Mouse (Mus musculus) layer of hippocampus, adult 11-12 months (tissue): ENCODE data around the gene Olfr221.

ENCODE experiments used
- DNase-seq: peaks from one replicate; pipeline ENCODE4 v3.0.0; 2022; ENCODE audit warnings: low spot score

Gene Olfr221

DNA sequence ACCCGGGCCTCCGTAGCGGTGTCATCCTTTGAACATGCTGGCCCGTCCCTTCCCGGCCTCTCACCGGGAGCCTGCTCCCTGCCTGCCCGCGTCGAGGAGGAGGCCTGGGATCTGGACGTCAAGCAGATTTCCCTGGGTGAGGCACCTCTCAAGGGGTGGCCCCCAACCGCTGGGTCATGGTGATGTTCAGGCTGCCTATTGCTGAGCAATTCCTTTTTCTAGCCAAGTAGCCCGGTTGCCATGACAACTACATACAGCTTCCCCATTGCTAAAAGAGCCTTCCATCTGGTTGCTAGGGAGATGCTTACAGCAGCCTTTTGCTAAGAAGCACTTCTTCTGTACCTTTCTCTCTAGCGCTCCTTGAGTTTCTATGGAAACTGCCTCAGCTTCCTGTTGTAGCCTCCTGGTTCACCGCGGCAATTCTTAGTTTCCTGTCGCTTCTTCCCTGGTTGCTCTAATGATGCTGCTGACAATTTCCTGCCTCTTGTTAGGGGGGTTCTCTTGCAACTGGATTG, 38.2 kb downstream of the Olfr221 start:
- peak; percentile 84 for DNase-seq

DNA sequence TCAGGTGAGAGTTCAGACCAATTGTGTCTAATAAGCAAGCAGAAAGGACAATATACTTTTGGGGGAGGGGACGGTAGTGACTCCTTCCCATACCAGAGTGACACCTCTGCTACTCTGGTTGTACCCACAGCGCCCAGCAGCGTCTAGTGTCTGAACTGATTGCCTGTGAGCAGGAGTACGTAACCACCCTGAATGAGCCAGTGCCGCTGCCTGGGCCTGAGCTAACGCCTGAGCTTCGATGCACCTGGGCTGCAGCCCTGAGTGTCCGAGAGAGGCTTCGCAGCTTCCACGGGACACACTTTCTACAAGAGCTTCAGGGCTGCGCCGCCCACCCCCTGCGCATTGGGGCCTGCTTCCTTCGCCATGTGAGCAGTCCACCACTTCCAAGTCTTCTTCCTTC, 44.8 kb downstream of the Olfr221 start:
- DNase-seq: no peak

DNA sequence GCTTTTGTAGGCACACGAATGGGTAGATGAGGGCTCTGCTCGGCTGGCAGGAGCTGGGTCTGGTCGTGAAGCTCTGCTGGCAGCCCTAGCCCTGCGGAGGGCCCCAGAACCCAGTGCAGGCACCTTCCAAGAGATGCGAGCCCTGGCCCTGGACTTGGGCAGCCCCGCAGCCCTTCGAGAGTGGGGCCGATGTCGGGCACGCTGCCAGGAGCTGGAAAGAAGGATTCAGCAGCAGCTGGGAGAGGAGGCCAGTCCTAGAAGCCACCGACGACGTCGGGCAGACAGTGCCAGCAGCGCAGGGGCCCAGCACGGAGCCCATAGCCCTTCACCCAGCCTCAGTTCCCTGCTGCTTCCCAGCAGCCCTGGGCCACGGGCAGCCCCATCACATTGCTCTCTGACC, 45.4 kb downstream of the Olfr221 start:
- no peak for DNase-seq

DNA sequence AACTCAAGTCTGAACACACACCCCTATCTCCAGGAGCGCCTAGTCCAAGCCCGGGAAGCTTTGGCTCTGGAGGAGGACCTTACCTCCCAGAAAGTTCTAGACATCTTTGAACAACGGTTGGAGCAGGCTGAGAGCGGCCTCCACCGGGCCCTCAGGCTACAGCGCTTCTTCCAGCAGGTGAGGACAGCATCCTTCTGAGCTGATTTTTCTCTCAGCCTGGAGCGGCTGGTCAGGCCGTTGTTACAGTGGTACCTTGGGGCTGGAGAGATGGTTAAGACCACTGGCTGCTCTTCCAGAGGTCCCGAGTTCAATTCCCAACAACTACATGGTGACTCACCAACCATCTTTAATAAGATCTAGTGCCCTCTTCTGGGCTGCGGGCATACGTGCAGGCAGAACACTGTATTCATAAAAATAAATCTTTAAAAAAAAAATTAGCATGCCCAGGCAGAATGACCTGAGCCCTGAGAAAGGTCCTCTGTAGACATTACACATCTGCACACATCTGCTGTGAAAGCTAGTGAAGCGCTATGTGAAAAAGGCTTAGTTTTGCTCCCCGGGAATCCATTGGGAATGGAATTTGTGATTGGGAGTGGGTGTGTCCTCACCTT, 45.9 kb downstream of the Olfr221 start:
- no peak for DNase-seq

DNA sequence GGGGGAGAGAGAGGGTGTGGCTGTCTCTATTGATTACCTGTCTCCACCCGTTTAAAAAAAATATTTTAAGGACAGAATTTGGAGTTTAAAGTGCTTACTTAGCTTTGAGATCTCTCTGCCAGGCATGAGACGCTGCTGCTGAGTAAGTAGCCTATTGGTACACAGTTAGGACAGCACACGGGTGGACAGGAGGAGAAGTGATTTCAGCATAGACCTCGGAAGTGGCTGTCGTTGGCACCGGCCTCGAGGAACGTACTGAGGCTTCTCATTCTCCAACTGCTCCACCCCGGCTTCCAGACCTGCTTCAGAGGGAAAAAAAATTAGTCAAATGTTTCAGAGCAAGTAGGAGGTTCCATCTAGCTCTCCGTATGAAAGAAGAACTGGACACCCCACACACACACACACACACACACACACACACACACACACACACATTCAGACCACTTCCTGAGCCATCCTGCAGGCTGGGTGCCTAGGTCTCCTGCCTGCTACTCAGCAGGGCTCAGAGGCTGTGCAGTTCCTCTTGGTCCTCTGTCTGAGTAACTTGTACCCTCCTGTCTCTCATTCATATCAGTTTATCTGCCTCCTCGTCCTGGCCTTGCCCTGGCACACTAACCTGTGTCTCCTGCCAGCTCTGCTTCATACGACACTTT, 46.9 kb downstream of the Olfr221 start:
- DNase-seq: no peak

DNA sequence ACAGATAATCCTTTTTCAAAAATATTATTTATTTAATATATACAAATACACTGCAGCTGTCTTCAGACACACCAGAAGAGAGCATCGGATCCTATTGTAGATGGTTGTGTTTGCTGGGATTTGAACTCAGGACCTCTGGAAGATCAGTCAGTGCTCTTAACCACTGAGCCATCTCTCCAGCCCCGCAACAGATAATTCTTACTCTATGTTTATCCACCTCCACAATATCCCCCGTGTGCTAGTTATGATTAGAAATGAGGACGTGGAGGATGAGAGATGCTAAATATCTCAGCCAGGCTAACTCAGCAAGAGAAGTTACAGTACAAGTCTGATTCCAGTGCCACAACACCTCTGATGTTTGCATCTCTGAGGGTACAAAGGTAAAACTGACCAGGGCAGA, 47.8 kb downstream of the Olfr221 start:
- no peak for DNase-seq

DNA sequence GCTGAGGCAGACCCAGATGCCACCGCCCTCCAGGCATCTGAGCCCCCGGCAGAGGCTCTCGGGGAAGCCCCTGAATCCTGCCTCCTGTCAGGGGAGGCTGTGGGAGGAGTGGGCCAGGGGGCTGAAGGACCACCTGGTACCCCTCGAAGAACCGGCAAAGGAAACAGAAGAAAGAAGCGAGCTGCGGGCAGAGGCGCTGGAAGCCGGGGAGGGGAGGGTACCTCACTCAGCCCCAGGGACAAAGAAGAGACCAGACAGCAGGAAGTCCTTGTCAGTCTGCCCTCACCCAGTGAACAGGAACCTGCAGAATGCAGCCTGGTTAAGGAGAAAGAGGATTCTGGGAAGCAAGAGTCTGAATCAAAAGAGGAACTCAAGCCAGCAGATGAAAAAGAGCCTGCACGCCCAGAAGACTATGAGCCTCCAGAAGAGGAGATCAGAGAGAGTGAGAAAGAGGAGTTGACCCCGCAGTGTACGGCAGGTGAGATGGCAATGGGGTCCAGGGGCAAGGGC, 52.7 kb downstream of the Olfr221 start:
- no peak for DNase-seq

DNA sequence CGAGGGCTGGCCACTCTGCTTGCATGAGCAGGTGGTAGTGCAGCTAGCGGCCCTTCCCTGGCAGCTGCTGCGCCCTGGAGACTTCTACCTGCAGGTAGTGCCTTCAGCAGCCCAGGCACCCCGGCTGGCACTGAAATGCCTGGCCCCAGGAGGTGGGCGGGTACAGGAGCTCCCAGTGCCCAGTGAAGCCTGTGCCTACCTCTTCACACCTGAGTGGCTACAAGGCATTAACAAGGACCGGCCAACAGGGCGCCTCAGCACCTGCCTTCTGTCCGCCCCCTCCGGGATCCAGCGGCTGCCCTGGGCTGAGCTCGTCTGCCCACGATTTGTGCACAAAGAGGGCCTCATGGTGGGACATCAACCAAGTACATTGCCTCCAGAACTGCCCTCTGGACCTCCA, 53.5 kb downstream of the Olfr221 start:
- DNase-seq: no peak

DNA sequence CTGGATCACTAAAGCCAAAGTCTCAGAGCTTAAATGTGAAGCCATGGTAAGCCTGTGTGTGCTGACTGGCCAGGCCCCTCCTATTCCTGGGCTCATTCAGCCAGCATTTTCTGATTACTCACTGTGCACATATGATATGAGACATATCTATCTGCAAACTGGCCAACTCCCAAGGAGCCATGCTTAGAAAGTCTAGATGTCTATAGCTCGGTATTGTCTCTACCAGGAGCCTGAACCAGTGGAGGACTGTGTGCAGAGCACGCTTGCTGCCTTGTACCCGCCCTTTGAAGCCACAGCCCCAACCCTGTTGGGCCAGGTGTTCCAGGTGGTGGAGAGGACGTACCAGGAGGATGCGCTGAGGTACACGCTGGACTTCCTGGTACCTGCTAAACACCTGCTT, 55.1 kb downstream of the Olfr221 start:
- no peak for DNase-seq

DNA sequence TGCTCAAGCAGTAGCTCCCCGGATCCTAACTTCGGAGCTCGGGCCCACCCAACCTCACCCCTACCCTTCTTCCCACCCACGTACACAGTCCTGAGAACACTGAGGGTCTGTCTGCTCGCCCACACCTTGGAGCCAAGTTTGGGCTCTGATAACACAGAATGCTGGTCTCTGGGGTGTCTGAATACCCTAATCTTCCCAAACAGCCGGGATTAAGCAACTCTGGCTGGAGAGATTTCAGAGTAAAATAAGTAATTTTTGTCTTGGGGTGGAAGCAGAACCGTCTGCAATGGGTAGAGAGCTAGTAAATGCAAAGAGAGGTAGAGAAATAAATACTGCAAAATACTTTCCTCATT, 56.1 kb downstream of the Olfr221 start:
- no peak for DNase-seq

DNA sequence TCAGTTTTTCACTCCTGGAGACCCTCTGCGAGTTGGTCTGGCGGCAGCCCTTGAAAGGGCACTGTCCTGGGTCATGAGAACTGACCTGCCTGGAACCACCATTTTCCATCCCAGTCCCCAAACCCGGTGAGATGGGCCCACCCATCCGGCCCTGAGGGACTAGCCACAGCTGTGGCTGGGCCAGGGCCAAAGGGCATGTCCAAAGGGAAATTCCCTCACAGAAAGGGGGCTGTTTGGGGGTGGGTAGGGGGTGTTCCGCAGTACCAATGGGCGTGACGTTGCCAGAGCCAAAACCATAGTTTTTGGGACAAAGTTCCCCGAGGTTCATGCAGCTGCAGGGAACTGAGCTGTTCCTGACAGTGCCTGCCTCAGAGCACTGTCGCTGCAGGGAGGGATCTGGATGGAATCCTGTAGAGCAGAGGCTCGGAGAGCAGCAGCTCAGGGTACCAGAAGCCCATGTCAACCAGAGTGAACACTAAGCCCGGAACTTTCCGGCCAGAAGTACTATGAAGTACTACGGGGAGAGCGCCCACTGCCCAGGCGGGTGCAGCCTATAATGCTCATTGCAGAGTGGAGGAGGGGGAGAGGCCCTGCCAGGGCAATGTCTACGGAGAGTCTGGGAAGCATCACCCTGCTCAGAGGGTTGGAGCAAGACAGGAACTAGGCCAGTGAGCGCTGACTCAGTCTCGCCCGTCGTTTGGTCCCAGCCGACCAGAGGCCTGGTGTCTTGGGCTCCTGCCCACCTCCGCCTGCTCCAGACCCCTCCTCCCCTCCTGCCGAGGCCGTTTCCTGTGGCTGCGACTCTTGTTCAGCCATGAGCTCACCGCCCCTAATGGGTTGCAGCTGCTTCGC, 56.7 kb downstream of the Olfr221 start:
- peak; percentile 67 for DNase-seq

DNA sequence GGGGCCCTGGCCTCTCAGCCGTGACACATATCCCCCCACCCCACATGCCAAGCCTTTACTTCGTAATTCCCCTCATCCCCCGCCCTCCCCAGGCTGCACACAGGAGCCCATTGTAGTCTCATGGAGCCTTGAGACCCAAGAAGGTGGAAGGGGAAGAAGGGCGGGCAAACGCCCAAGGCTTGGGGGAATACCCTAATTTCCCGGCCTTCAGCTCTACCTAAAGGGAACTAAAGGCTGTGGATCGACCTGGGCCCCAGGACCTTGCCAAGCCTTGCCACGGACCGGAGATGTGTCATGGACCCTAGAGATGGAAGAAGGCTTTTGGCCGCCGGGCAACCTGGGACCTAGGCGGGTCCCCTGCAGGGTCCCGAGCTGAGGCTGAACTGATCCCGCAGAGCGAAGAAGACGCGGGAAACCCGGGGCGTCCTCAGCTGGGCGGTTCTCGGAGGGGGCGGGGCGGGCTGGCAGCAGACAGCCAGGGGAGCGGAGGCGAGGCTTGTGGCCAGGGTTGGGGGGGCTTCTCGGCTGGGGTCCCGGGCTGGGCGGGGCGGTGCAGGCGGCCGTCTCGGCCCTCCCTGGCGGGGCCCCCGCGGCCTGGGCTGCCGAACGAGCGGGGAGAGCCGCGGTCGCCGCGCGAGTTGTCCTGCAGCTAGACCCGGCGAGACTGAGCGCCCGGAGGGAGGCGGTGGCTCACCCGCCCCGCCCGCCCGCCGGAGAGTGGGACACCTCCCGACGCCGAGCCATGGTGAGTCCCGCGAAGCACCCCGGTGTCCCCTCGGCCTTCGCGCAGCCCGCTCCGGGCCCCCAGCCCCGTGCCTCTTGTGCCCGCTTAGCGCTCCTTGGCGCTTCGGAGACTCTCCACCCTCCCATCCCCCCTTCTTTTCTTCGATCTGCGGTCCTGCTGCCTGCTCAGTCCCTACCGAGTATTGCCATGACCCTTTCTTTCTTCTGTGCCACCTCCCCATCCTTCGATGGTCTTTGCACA, 57.7 kb downstream of the Olfr221 start, which contains the start of gene Arhgef40:
Gene Arhgef40, plus strand, starts transcription at position 473 of the 985 bp plus-strand sequence.
- DNase-seq: no peak
